Mouse (Mus musculus): ENCODE measurements around the gene Cfap61.

Cfap61 gene

GRCm38 (mm10) chr2:146010816-146011215, 76.2 kb downstream of the Cfap61 start:
- no peak for DNase-seq (ENCODE audit: low read depth)

- DNase-seq (ENCODE audit: low read depth), result no peak
Measured at GRCm38 (mm10) chr2:146015341-146016186, 81.0 kb downstream of the Cfap61 start.

GRCm38 (mm10) chr2:146022846-146023245, 88.3 kb downstream of the Cfap61 start:
- DNase-seq (ENCODE audit: low read depth), result no peak

GRCm38 (mm10) chr2:146043640-146044039, 109.1 kb downstream of the Cfap61 start:
- DNase-seq (ENCODE audit: low read depth), result no peak

- DNase-seq (ENCODE audit: low read depth), result no peak
Measured at GRCm38 (mm10) chr2:146044926-146045890, 110.6 kb downstream of the Cfap61 start.

GRCm38 (mm10) chr2:146047691-146048090, 113.1 kb downstream of the Cfap61 start:
- DNase-seq (ENCODE audit: low read depth), result no peak

DNA sequence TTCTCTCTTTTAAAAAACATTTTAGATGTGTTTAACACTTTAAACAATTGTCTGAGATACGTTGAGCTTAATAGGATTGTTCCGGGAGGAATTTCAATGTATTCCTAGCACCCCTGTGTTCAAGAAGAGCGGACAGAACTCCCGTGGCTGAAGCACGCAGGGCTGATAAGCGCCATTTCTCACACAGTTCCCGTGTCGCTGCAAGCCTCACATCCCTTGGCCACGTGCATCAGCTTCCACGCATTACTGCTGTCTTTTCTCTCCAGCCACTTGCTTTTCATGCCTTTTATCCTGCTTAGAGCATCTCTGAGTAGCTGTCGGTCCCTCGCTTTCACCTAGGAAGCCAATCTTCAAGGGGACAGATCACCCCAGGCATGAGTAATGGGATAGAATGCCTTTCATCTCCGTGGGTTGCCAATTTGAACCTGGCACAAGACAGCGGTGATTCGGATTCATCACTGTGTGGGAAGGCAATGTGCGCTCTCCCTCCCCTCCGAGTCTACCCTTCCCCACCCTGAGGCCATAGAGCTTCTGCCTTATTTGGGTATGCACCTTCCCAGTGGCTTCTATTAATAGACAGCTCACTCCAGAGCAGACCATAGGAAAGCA, 113.7 kb downstream of the Cfap61 start:
- no peak for DNase-seq (ENCODE audit: low read depth)

DNA sequence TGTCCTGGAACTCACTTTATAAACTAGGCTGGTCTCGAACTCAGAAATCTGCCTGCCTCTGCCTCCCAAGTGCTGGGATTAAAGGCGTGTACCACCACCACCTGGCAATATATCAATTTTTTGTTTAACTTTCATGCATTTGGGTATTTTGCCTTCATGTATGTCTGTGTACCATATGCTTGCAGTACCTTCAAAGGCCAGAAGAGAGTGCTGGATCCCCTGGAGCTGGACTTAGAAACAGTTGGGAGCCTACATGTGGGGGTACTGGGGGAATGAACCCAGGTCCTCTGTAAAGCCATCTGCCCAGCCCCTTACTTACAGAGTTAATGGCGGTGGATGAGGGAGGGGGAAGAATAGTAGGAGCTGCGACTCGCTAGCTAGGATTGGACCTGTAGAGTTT, 114.8 kb downstream of the Cfap61 start:
- no peak for DNase-seq (ENCODE audit: low read depth)

DNA sequence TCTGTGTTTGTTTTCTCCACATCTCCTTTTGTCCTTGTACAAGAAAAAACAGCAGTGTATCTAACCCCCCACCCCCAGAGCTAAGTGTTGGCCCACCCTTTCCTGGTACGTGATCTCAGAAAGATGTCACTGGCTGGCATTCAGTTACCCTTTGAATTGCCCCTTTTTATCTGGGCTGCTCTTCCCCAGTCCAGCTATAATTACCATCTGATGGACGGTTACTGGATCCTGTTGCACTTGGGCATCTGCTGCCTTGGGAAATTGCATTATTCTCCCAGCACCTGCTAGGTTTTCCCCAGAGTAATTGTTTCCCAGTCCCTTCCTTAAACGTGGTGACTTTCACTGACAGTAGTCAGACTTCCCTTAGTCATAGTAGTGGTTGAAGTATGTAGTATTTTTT, 115.5 kb downstream of the Cfap61 start:
- no peak for DNase-seq (ENCODE audit: low read depth)

- DNase-seq (ENCODE audit: low read depth), result no peak
Measured at GRCm38 (mm10) chr2:146051334-146051733, 116.8 kb downstream of the Cfap61 start.

- DNase-seq (ENCODE audit: low read depth), result no peak
Measured at GRCm38 (mm10) chr2:146057123-146057522, 122.5 kb downstream of the Cfap61 start.

DNA sequence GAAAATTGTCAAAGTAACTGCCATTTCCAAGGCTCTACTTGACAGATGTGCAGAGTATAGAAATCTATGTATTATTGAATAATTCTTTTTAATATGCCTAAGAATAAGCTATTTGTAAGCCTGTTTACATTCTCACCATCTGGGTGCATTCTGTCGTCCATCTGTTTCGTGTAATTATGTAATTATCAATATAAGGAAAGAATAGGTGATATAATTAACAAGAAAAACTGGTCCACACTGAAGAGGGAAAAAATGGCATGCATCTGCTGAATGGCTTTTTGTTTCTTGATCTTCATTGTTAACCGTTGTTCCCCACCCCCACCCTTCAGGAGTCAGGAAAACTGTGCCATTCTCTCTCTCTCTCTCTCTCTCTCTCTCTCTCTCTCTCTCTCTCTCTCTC, 124.2 kb downstream of the Cfap61 start:
- no peak for DNase-seq (ENCODE audit: low read depth)

GRCm38 (mm10) chr2:146061421-146062300, 127.1 kb downstream of the Cfap61 start:
- DNase-seq (ENCODE audit: low read depth), result no peak

DNA sequence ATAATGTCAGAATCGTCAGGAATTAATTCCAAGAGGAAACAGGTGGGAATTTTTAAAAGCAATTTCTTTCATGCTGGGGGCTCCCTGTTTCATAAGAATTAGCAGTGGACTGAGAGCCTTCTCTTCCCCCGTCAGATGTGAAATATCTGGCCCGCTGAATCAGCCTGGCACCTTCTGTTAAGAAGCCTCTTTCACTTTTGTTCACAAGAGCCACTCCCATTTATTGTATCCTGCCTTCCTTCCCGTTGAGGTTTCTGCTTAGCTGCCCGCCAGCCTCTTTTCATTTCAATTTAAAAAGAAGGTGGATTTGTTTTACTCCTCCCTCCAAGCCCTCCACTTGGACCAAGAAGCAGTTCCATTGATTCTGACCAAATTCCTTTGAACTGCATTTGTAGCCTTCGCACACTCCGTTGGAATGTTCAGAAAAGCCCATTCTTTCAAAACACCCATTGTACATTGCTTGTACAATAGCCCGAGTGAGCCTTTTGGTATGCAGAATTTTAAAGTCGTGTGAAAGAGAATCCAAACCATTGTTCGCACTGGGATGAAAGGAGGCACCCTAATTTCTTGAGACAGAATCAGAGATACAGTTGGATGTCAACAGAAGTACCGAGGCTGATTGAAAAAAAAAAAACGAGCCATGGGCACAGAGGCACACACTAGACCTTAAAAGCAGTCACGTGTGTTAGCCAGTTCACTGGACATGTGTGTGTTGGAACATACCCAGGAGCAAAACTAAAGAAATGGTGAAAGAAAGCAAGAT, 127.9 kb downstream of the Cfap61 start:
- no peak for DNase-seq (ENCODE audit: low read depth)

DNA sequence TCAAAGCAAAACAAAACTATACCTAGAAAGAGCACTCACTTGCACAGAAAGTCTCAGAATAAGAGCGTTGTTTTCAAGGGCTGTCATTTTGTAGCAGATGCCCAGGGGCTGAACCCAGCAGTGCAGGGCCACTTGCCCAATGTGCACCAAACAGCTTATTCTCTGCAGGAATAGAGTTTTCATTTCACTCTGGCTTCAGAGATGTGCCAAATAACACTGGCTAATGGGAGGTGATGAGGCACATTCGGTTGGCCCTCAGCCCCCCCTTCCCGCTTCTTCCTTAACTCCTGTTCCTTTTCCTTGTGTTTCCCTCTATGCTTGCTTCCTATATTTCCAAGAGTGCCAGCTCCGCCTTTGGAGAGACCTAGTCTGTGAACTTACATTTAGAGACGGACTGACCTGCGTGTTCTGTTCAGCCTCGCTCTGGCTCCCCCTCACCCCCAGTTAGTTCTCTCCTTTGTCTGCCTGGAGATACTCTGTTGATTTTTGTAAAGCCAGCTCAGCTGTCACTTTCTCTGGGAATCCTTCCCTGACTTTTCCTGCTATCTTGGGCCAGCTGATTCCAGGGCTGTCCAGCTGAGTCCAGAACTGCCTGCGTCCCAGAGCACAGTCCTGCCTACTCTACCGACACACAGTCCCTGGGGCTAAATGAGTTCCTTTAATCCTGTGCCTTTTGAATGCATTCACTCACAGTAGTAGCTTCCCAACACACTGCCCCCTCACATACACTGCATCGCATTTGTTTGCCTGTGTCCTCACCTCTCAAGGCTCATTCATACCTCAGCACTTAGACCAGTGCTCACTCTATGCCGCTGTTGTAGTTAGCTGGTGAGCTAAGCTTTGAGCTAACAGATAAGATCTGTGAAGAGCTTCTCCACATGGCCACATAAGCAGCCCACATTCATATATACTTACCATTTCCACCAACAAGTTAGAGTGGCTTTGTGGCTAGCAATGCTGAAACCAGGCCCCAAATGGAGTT, 128.8 kb downstream of the Cfap61 start:
- DNase-seq (ENCODE audit: low read depth), result no peak

DNA sequence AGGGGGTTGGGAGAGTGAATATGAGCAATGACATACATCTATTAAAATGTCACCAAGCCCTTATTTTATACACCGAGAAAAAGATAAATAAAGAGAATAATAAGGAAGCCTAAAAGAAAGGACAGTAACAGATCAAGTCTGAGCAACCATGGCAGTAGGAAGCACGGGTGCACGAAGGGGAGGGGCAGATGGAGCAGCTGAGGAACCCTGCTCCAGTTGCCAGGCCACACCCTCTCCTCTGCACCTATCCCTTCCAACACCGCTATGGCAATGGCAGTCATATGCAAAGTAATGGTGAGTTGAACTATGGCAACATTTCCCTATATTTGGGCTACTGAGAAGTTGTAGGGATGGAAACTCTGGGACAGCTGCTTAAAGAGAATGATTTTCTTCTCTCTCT, 132.8 kb downstream of the Cfap61 start:
- no peak for DNase-seq (ENCODE audit: low read depth)

GRCm38 (mm10) chr2:146073300-146073699, 138.7 kb downstream of the Cfap61 start:
- no peak for DNase-seq (ENCODE audit: low read depth)

GRCm38 (mm10) chr2:146077117-146077516, 142.5 kb downstream of the Cfap61 start:
- DNase-seq (ENCODE audit: low read depth), result no peak

- no peak for DNase-seq (ENCODE audit: low read depth)
Measured at GRCm38 (mm10) chr2:146080282-146080681, 145.7 kb downstream of the Cfap61 start.
